Mouse (Mus musculus) neural tube, embryonic 11.5 days (tissue): ENCODE data around the gene Gzmm. TPM values are rescaled to one million over a fixed set of nuclear protein-coding genes. Genes with fewer than 3 reads are reported as not detected.

Experiments
- ATAC-seq: fragments of 200-750 bp; cut with Nextera tagmentation; 2 replicates; pipeline ENCODE4 v1.8.0; 2017; ENCODE audit warnings: moderate number of reproducible peaks, mild to moderate bottlenecking, moderate TSS enrichment, moderate library complexity; ENCODE audit not compliant: insufficient read depth, low FRiP score, low TSS enrichment
- DNase-seq: peaks from one replicate; pipeline ENCODE4 v3.0.0-alpha.2; 2015; ENCODE audit warnings: low spot score
- H3K27ac ChIP-seq: fragments of 300-500 bp; sonication (generic); 2 replicates; pipeline ENCODE4 v1.5.1; 2014; ENCODE audit warnings: low read depth, mild to moderate bottlenecking, low read length
- H3K27me3 ChIP-seq: fragments of 300-500 bp; sonication (generic); 2 replicates; pipeline ENCODE4 v1.6.1; 2014; ENCODE audit warnings: mild to moderate bottlenecking, low read length, mixed read lengths; ENCODE audit not compliant: control insufficient read depth, insufficient read depth
- H3K36me3 ChIP-seq: fragments of 300-500 bp; sonication (generic); 2 replicates; pipeline ENCODE4 v1.6.1; 2014; ENCODE audit warnings: mild to moderate bottlenecking, low read length, moderate library complexity, mixed read lengths; ENCODE audit not compliant: control insufficient read depth, insufficient read depth
- H3K4me1 ChIP-seq: fragments of 300-500 bp; sonication (generic); 2 replicates; pipeline ENCODE4 v1.6.1; 2014; ENCODE audit warnings: low read length, mixed read lengths; ENCODE audit not compliant: control insufficient read depth, insufficient read depth
- H3K4me2 ChIP-seq: fragments of 300-500 bp; sonication (generic); 2 replicates; pipeline ENCODE4 v1.6.1; 2014; ENCODE audit warnings: low read depth, mild to moderate bottlenecking, moderate library complexity
- H3K4me3 ChIP-seq: fragments of 300-500 bp; sonication (generic); 2 replicates; pipeline ENCODE4 v1.5.1; 2014; ENCODE audit warnings: low read depth, low read length
- H3K9ac ChIP-seq: fragments of 300-500 bp; sonication (generic); 2 replicates; pipeline ENCODE4 v1.6.1; 2014; ENCODE audit warnings: mild to moderate bottlenecking, low read length
- H3K9me3 ChIP-seq: fragments of 300-500 bp; sonication (generic); 2 replicates; pipeline ENCODE4 v1.6.1; 2016; ENCODE audit warnings: low read length; ENCODE audit not compliant: control insufficient read depth
- WGBS: fragments of 180-500 bp; shearing (Covaris S2); extraction: QIAGEN DNeasy Blood & Tissue Kit; methylation state at CpG from one replicate; pipeline ENCODE4 v1.1.7; 2014; 5-methylcytosine and 5-hydroxymethylcytosine counted together
- polyA plus RNA-seq: library from polyadenylated mRNA; unstranded; fragments of >200 nt; fragmentation: Nextera tagmentation; extraction: Ambion mirVana; gene quantifications from 2 replicates; pipeline ENCODE4 v1.2.1, GENCODE M21; 2014

Gene Gzmm
- polyA plus RNA-seq, 1 experiment from 2014 or later = 0.57 TPM

DNA sequence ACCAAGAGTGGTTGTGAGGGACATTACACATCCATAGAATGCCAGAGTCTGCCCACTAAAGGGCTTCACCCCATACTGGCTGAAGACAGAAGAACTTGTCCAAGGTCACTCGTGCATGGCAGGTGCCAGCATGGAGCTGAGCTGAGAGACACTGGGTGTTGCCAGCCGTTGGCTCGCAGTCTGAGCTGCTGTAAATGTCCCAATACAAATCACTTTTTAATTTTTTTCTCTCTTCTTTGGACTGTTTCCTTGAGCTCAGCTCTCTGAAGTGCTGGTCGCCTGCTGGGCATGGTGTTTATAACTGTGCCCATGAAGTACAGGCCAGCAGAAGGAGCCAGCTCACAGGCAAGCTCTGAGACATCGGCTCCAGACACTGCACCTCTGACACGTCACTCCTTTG is 34.2 kb downstream of the Gzmm start:
- Histone ChIP-seq H3K27me3 (peaks cover 7% of the 10 kb centered on the region), H3K4me2 (no peak overlapping the region), H3K27ac (no peak overlapping the region), H3K36me3 (no peaks in the 10 kb centered on the region), H3K9ac (no peak overlapping the region), H3K4me3 (no peak overlapping the region), H3K9me3 (no peaks in the 10 kb centered on the region), H3K4me1 (no peaks in the 10 kb centered on the region)
- 73% methylated on average over 6 of the region's 6 CpGs for WGBS
- no peak for ATAC-seq
- DNase-seq = no peak

DNA sequence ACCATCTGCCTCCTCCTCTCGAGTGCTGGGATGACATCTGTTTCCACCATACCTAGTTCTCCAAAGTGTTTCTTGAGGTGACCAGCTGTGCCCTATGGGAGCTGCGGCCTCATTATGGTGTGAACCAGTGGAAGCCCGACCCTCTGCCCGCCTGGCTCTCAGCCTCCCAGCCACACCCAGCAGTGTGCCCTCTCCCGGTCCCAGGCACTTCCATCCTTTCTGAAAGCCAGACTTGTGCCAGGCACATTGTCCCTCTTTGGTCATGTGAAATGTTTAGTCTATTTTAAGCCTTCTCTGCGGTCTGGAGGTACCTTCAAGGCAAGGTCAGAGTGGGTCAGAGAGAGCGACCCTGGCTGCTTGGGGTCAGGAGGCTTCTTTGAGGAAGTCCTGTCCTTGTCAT is 34.9 kb downstream of the Gzmm start:
- WGBS = 85% methylated on average over 7 of the region's 7 CpGs

DNA sequence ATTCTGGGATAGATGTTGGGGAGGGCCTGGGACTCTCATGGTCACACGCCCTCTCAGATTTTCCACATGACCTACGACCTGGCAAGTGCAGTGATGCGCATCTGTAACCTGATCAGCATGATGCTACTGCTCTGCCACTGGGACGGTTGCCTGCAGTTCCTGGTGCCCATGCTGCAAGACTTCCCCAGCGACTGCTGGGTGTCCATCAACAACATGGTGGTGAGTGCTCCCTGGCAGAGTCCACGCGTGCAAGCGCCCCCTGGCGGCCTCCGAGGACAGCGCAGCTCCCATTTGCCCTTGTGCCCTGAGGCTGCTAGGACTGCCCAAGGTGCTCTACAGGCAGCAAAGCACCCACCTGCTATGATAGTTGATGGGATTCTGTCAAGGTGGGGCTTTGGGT is 37.3 kb downstream of the Gzmm start:
- 42% methylated on average over 11 of the region's 11 CpGs for WGBS
- H3K4me1 ChIP-seq = no peaks in the 10 kb centered on the region
- H3K36me3 ChIP-seq = no peaks in the 10 kb centered on the region
- H3K27me3 ChIP-seq = no peaks in the 10 kb centered on the region
- DNase-seq (peak; percentile 48), ATAC-seq (no peak)
- H3K4me3 ChIP-seq = no peak overlapping the region
- H3K4me2 ChIP-seq = no peak overlapping the region
- no peaks in the 10 kb centered on the region for H3K9me3 ChIP-seq
- H3K9ac ChIP-seq = no peak overlapping the region
- no peak overlapping the region for H3K27ac ChIP-seq

More for the DNA sequence above, 34.9 kb downstream of the Gzmm start:
- Histone ChIP-seq H3K9ac (no peak overlapping the region), H3K27me3 (peaks cover under 1% of the 10 kb centered on the region), H3K4me1 (no peaks in the 10 kb centered on the region), H3K4me2 (no peak overlapping the region), H3K4me3 (no peak overlapping the region), H3K36me3 (no peaks in the 10 kb centered on the region), H3K9me3 (no peaks in the 10 kb centered on the region), H3K27ac (no peak overlapping the region)
- DNase-seq (no peak), ATAC-seq (no peak)

DNA sequence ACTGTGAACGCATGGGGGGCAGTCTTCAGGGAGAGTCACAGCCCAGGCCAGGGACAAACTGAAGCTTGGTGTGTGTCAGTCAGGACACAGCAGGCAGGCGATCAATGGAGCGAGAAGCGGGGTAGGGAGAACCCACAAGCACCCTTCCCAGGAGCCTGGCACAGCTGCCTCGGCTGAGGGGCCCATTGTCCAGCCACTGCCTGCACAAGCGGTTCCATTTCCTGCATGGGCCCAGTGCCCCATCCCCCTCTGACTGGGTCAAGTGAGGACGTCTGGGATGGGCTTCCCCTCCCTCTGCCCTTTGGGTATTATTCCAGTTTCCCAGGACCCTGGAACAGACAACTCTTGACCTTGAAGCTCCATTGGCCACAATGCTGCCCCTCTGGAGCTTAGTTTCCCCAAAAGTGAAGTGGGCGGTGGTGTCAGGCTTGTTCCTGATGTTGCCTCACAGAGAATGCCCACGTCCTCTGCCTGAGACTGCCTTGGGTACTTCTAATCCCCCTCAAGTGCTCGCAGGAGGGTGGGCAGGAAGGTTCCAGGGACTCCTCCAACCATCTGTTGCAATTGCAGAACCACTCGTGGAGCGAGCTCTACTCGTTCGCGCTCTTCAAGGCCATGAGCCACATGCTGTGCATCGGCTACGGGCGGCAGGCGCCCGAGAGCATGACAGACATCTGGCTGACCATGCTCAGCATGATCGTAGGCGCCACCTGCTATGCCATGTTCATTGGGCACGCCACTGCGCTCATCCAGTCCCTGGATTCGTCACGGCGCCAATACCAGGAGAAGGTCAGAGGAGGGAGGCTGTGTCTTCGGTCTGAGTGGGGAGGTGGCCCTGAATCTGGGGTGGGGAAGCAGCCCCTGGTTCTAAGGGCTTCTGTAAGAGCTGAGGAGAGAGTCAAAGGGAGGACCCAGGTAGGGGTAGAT is 39.8 kb downstream of the Gzmm start:
- 71% methylated on average over 28 of the region's 28 CpGs for WGBS
- H3K4me1 ChIP-seq = no peaks in the 10 kb centered on the region
- ATAC-seq (no peak), DNase-seq (no peak)
- H3K36me3 ChIP-seq = no peaks in the 10 kb centered on the region; the same call in none of the 2 replicates
- no peak overlapping the region for H3K4me2 ChIP-seq
- H3K9ac ChIP-seq = no peak overlapping the region
- no peaks in the 10 kb centered on the region for H3K9me3 ChIP-seq
- H3K27me3 ChIP-seq = no peaks in the 10 kb centered on the region
- H3K27ac ChIP-seq = no peak overlapping the region
- no peak overlapping the region for H3K4me3 ChIP-seq

DNA sequence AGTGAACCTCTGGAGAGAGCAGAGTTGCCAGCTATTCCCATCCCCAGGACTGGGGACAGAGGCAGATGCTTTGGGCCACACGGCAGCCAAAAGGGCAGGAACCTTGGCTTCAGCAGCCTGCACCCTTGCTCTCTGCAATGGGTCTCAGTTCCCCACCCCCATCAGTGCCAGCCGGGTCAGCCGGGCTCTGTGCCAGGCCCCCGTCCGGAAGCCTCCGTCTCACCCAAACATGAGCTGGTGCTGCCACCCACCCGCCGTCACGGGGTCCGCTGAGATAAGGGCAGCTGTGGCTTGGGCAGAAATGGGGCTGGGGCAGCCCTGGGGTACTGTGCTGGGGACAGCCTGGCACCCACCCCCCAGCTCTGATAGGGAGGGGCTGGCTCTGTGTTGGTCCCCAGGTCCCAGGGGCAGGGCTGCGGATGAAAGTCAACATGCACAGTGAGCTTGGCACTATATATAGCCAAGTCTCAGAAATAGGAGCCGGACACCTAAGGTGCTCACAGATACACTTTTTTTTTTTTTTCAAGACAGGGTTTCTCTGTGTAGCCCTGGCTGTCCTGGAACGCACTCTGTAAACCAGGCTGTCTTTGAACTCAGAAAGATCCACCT is 40.6 kb downstream of the Gzmm start:
- Histone ChIP-seq H3K9me3 (no peaks in the 10 kb centered on the region), H3K27me3 (no peaks in the 10 kb centered on the region), H3K9ac (no peak overlapping the region), H3K4me2 (no peak overlapping the region), H3K36me3 (no peaks in the 10 kb centered on the region; the same call in none of the 2 replicates), H3K4me1 (no peaks in the 10 kb centered on the region), H3K27ac (no peak overlapping the region), H3K4me3 (no peak overlapping the region)
- ATAC-seq (no peak), DNase-seq (no peak)
- WGBS = 83% methylated on average over 13 of the region's 13 CpGs

DNA sequence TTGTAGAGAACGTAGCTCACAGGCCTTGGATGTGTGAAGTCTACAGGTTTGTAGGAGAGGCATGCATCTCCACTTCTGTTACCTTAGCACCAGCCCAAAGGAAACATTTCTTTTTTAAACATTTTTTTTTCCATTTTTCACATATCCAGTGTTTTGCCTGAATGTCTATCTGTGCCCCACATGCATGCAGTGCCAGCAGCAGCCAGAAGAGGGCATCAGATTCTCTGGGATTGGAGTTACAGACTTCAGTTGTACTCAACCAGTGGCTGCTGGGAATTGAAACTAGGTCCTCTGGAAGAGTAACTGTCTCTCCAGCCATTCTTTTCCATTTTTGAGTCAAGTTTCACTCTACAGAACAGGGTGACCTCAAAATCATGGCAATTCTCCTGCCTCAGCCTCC is 43.7 kb downstream of the Gzmm start:
- DNase-seq (no peak), ATAC-seq (no peak)
- H3K4me2 ChIP-seq = no peak overlapping the region
- no peaks in the 10 kb centered on the region for H3K4me1 ChIP-seq
- no peak overlapping the region for H3K9ac ChIP-seq
- H3K27me3 ChIP-seq = peaks cover 3% of the 10 kb centered on the region; the same call in 1 of the 2 replicates
- 100% methylated on average over 1 of the region's 1 CpGs for WGBS
- no peak overlapping the region for H3K4me3 ChIP-seq
- H3K36me3 ChIP-seq = peaks cover 17% of the 10 kb centered on the region
- no peak overlapping the region for H3K27ac ChIP-seq
- H3K9me3 ChIP-seq = no peaks in the 10 kb centered on the region

DNA sequence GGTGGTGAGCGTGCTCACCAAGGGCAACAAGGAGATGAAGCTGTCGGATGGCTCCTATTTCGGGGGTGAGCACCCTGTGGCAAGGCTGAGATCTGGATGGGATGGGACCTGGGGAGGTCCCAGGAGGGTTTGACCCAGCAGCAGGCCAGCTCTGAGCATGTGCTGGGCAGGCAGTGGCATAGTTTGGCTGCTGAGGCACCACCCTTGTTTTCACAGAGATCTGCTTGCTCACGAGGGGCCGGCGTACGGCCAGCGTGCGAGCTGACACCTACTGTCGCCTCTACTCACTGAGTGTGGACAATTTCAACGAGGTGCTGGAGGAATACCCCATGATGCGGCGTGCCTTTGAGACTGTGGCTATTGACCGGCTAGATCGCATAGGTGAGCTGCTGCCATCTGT is 45.0 kb downstream of the Gzmm start:
- 0 out of 2 replicates have a peak, but pooled peaks cover 3% of the 10 kb centered on the region for H3K9me3 ChIP-seq
- H3K9ac ChIP-seq = no peak overlapping the region
- no peak for ATAC-seq
- no peak for DNase-seq
- 94% methylated on average over 15 of the region's 15 CpGs for WGBS
- no peak overlapping the region for H3K4me3 ChIP-seq
- H3K4me1 ChIP-seq = no peaks in the 10 kb centered on the region
- H3K27ac ChIP-seq = no peak overlapping the region
- H3K36me3 ChIP-seq = peaks cover 30% of the 10 kb centered on the region
- no peak overlapping the region for H3K4me2 ChIP-seq
- peaks cover 3% of the 10 kb centered on the region; the same call in 1 of the 2 replicates for H3K27me3 ChIP-seq

DNA sequence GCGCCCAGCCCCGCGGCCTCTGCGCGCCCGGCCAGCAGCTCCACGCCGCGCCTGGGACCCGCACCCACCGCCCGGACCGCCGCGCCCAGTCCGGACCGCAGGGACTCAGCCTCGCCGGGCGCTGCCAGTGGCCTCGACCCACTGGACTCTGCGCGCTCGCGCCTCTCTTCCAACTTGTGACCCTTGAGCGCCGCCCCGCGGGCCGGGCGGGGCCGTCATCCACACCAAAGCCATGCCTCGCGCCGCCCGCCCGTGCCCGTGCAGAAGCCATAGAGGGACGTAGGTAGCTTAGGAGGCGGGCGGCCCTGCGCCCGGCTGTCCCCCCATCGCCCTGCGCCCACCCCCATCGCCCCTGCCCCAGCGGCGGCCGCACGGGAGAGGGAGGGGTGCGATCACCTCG is 46.5 kb downstream of the Gzmm start:
- no peak overlapping the region for H3K4me3 ChIP-seq
- ATAC-seq = no peak
- no peak for DNase-seq
- H3K9me3 ChIP-seq = peaks cover 13% of the 10 kb centered on the region; the same call in 1 of the 2 replicates
- peaks cover 3% of the 10 kb centered on the region; the same call in 1 of the 2 replicates for H3K27me3 ChIP-seq
- no peak overlapping the region; the same call in 1 of the 2 replicates for H3K4me2 ChIP-seq
- H3K4me1 ChIP-seq = no peaks in the 10 kb centered on the region
- H3K36me3 ChIP-seq = peaks cover 45% of the 10 kb centered on the region
- H3K9ac ChIP-seq = no peak overlapping the region
- no peak overlapping the region for H3K27ac ChIP-seq
- 32% methylated on average over 29 of the region's 52 CpGs for WGBS
